Mouse (Mus musculus) limb, embryonic 12.5 days (tissue): ENCODE results near the gene Sdhc. TPM values are rescaled to one million over a fixed set of nuclear protein-coding genes. Genes with fewer than 3 reads are reported as not detected.

Experiments used
- ATAC-seq: fragments of 200-750 bp; cut with Nextera tagmentation; 2 replicates; pipeline ENCODE4 v1.8.0; 2017; ENCODE audit warnings: low read depth, moderate TSS enrichment; ENCODE audit not compliant: insufficient number of reproducible peaks, insufficient read depth, low FRiP score, low TSS enrichment
- H3K27ac ChIP-seq: fragments of 300-500 bp; sonication (generic); 2 replicates; pipeline ENCODE4 v1.5.1; 2016; ENCODE audit warnings: mild to moderate bottlenecking, moderate library complexity
- H3K27me3 ChIP-seq: fragments of 300-500 bp; sonication (generic); 2 replicates; pipeline ENCODE4 v1.6.1; 2016; ENCODE audit warnings: mild to moderate bottlenecking, moderate library complexity
- H3K36me3 ChIP-seq: fragments of 300-500 bp; sonication (generic); 2 replicates; pipeline ENCODE4 v1.6.1; 2016; ENCODE audit warnings: mild to moderate bottlenecking, moderate library complexity
- H3K4me1 ChIP-seq: fragments of 300-500 bp; sonication (generic); replicated peaks from 2 replicates; pipeline ENCODE4 v1.6.1; 2016
- H3K4me2 ChIP-seq: fragments of 300-500 bp; sonication (generic); 2 replicates; pipeline ENCODE4 v1.6.1; 2016; ENCODE audit warnings: mild to moderate bottlenecking, moderate library complexity
- H3K4me3 ChIP-seq: fragments of 300-500 bp; sonication (generic); replicated peaks from 2 replicates; pipeline ENCODE4 v1.5.1; 2016; ENCODE audit warnings: mild to moderate bottlenecking
- H3K9ac ChIP-seq: fragments of 300-500 bp; sonication (generic); replicated peaks from 2 replicates; pipeline ENCODE4 v1.6.1; 2016; ENCODE audit warnings: mild to moderate bottlenecking, moderate library complexity
- H3K9me3 ChIP-seq: fragments of 300-500 bp; sonication (generic); 2 replicates; pipeline ENCODE4 v1.6.1; 2016; ENCODE audit warnings: mild to moderate bottlenecking, moderate library complexity
- WGBS: fragments of 180-500 bp; shearing (Covaris S2); methylation state at CpG from one replicate; pipeline ENCODE4 v1.1.7; 2016; 5-methylcytosine and 5-hydroxymethylcytosine counted together
- polyA plus RNA-seq: library from polyadenylated mRNA; unstranded; fragments of >200 nt; fragmentation: Nextera tagmentation; extraction: Ambion mirVana; gene quantifications from 2 replicates; pipeline ENCODE4 v1.2.1, GENCODE M21; 2016

Gene Sdhc
- polyA plus RNA-seq: 182 and 217 TPM in 2 replicates

DNA sequence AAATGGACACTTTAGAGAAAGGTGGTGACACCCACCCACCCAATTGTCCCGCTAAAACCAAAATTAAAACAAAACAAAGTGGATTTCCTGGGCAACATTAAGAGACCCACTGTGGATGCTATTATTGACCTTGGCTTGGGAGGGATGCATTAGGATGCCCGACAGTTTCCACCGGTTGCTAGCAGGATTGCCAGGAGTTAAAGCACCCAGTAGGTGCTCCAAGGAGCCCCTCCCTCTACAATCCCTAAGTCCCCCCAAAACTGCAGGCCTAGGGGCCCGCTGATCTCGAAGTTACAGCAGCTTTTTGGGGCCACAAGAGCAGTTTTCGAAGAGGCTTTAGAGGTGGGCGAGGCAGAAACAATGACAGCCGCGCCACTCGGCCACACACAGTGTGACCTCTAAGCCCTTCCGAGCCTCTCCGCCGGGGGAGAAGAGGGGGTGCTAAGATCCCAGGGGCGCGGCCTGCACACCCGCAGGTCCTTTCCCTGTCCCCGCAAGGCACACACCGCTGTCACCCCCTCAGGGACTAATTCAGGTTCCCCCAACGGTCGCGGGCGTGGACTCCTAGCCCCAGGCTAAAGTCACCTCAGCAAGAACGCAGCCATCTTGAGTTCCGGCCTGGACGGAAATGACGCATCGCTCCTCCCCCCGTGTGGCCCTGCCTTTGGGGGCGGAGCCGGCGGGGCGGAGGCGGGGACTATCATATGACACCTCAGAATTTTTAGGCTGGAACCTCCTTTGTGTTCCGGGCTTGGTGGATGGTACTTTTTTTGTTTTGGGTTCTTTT, at the start of gene Sdhc, which contains the start of gene Mpz:
Gene Sdhc (minus strand): TSS at position 630 of the 787 bp plus-strand sequence.
Gene Mpz (plus strand): TSS at position 738 of the 787 bp plus-strand sequence.
- peaks cover 10% of the 10 kb centered on the region for H3K36me3 ChIP-seq
- peaks cover 11% of the 10 kb centered on the region for H3K4me1 ChIP-seq
- H3K9ac ChIP-seq: peak within 1 kb of the TSS; percentile 84
- 1% methylated on average over 34 of the region's 34 CpGs for WGBS
- peak within 1 kb of the TSS; percentile 81 for H3K4me2 ChIP-seq
- H3K27ac ChIP-seq: peak within 1 kb of the TSS; percentile 85
- peak within 1 kb of the TSS; percentile 79 for H3K4me3 ChIP-seq
- H3K27me3 ChIP-seq: peaks cover 2% of the 10 kb centered on the region; the same call in 1 of the 2 replicates
- ATAC-seq: peak; percentile 93
- no peaks in the 10 kb centered on the region for H3K9me3 ChIP-seq

- H3K36me3 ChIP-seq: no peaks in the 10 kb centered on the region
- ATAC-seq: no peak
- H3K9ac ChIP-seq: no peak overlapping the region
- no peak overlapping the region for H3K4me2 ChIP-seq
- peaks cover 34% of the 10 kb centered on the region for H3K27me3 ChIP-seq
- 50% methylated on average over 1 of the region's 1 CpGs for WGBS
- H3K4me1 ChIP-seq: peaks cover 16% of the 10 kb centered on the region
- H3K4me3 ChIP-seq: no peak overlapping the region
- no peak overlapping the region for H3K27ac ChIP-seq
- no peaks in the 10 kb centered on the region for H3K9me3 ChIP-seq
Observed at GRCm38 (mm10) chr1:171199532-171199931, 49.1 kb upstream of the Sdhc start.

DNA sequence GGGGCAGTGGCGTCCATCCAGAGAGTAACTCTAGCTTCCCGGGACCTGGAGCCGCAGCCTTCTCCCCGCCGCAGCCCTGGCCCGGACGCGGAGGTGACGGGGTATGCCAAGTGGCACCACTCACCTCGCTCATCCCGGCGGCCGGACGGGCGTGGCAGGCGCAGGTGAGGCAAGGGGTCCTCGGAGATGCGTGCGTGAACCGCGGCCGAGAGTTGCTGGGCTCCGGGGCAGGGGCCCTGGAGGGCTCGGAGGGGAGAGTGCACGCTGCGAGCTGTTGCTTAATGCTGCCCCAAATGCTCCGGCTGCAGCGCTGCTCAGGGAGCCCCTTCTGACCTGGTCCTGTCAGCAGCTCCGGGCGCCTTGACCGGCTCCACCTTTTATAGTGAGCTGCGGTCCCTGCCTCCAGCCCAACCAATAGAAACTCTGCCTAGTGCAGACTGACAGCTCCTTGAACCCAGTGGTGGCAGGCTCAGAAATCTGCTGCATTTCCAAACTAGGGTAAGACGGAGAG, 45.5 kb upstream of the Sdhc start, which contains the start of gene Pcp4l1:
Gene Pcp4l1 (minus strand): TSS at position 382 of the 511 bp plus-strand sequence.
- 0 out of 2 replicates have a peak, but pooled peaks have one; percentile 62 for ATAC-seq
- H3K9ac ChIP-seq: peak within 1 kb of the TSS; percentile 60
- H3K4me1 ChIP-seq: peaks cover 36% of the 10 kb centered on the region
- H3K4me2 ChIP-seq: peak within 1 kb of the TSS; percentile 99
- no peak within 1 kb of the TSS for H3K27ac ChIP-seq
- peak within 1 kb of the TSS; percentile 57 for H3K4me3 ChIP-seq
- no peaks in the 10 kb centered on the region for H3K9me3 ChIP-seq
- H3K36me3 ChIP-seq: no peaks in the 10 kb centered on the region
- H3K27me3 ChIP-seq: peaks cover 64% of the 10 kb centered on the region
- whole genome bisulfite sequencing: under 1% methylated on average over 33 of the region's 33 CpGs

DNA sequence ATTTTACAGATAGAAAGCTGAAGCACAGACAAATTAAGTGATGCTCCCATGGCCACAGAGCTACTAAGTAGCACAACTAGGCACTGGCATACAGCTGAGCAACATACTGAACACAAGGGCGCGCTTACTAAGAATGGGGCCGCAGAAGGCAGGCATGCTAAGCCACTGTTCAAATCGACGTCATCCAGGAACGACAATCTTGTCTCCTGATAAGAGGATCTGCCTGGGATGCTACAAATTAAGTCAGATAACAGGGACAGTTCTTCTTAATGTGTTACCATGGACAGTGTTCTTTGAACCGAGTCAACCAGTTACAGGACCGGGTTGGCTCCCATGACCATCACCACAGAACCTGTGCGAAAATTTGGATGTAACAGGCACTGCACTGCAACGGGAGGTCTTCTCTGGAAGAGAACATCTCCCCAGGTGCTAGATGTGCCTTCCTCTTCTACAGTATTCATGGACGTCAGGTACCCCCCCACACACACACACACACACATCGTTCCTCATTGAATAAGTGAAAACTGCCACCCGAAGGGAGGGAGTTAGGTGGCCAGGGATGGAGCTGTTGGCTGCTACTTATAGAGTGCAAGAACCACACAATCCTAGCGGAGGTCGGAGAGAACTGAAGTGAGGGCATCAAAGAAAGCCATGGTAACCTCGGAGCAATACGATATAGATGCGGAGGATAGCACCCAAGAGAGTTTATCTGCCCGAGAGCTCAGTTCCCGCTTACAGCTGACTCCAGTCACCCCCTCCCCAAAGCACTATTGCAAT, 44.8 kb upstream of the Sdhc start:
- peak overlapping the region; percentile 60 for H3K9ac ChIP-seq
- no peaks in the 10 kb centered on the region for H3K9me3 ChIP-seq
- ATAC-seq: no peak
- peak overlapping the region; percentile 57 for H3K4me3 ChIP-seq
- WGBS: 7% methylated on average over 20 of the region's 20 CpGs
- no peak overlapping the region for H3K27ac ChIP-seq
- H3K4me2 ChIP-seq: peak overlapping the region; percentile 99
- H3K4me1 ChIP-seq: peaks cover 36% of the 10 kb centered on the region
- no peaks in the 10 kb centered on the region for H3K36me3 ChIP-seq
- H3K27me3 ChIP-seq: peaks cover 66% of the 10 kb centered on the region

DNA sequence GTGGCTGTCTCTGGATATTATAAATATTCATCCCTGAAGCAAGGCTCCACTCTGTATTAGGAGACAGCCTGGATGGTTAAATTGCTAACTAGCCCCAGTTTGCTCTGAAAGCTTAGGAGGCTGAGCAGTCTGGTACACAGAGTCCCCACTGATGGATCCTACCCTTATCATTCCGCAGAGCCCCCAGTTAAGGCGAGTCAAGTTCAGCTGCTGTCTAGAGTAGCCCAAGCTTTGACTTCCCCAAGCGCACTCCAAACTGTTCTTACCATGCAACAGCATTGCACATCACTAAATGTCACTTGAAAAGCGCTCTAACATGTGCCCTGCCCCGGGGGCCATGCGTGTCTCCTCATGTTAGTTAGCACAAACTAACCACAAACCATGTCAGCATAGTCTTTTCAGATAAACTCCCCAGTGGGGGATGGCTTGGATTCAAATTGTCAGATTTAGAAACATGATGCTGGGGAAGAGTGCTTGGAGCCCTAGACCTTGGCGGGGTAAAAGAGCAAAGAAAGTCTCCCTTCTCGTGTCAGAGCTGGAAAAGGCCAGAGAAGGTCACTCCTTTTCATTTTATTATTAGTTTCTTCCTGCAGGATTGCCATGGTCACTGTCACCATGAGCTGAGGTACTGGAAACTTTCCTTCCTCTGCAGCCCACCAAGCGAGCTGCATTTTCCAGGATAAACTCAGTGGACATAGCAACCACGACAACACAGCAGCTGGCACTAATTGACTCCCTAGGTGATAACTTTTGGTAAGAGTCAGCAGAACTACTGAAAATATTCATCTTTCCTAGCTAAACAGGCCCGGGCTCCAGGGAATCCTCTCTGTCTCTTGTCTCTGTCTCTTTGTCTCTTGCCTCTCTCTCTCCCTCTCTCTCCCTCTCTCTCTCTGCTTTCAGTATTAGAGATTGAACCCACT, 43.8 kb upstream of the Sdhc start:
- Histone ChIP-seq H3K9ac (no peak overlapping the region), H3K36me3 (no peaks in the 10 kb centered on the region), H3K9me3 (no peaks in the 10 kb centered on the region), H3K4me3 (no peak overlapping the region), H3K4me1 (peaks cover 41% of the 10 kb centered on the region), H3K27ac (no peak overlapping the region), H3K4me2 (peak overlapping the region; percentile 48), H3K27me3 (peaks cover 63% of the 10 kb centered on the region)
- WGBS: 25% methylated on average over 11 of the region's 11 CpGs
- ATAC-seq: no peak

- WGBS: 2% methylated on average over 18 of the region's 18 CpGs
- Histone ChIP-seq H3K4me3 (peak overlapping the region; percentile 25), H3K4me1 (peaks cover 45% of the 10 kb centered on the region), H3K27me3 (peaks cover 61% of the 10 kb centered on the region), H3K36me3 (no peaks in the 10 kb centered on the region), H3K9me3 (no peaks in the 10 kb centered on the region), H3K9ac (no peak overlapping the region; the same call in 1 of the 2 replicates), H3K27ac (no peak overlapping the region), H3K4me2 (peak overlapping the region; percentile 48)
- ATAC-seq: no peak
Observed at GRCm38 (mm10) chr1:171193093-171193840, 42.9 kb upstream of the Sdhc start.

DNA sequence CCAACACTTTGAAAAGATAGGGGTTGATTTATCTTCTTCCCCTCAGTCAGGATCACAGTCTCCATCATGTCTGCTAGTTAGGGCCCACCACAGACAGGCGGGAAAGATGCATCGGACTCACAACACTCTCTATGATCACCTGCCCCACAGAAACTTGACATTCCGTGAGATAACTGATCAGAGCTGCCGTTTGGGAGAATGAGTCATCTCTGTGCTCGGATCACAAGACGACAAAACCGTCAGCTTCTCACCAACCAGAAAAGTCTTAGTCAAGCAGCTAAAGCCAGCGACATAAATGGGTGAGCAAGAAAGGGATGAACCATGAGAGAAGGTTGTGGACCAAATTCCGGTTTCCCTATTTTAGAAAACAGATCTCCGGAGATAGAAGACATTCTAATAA, 41.9 kb upstream of the Sdhc start:
- H3K27ac ChIP-seq: no peak overlapping the region
- no peak overlapping the region for H3K4me3 ChIP-seq
- 47% methylated on average over 10 of the region's 10 CpGs for WGBS
- no peaks in the 10 kb centered on the region for H3K9me3 ChIP-seq
- H3K4me2 ChIP-seq: no peak overlapping the region
- H3K4me1 ChIP-seq: peaks cover 45% of the 10 kb centered on the region
- no peaks in the 10 kb centered on the region for H3K36me3 ChIP-seq
- peaks cover 56% of the 10 kb centered on the region for H3K27me3 ChIP-seq
- ATAC-seq: no peak
- no peak overlapping the region for H3K9ac ChIP-seq

- peaks cover 41% of the 10 kb centered on the region for H3K4me1 ChIP-seq
- H3K27ac ChIP-seq: no peak overlapping the region
- ATAC-seq: no peak
- no peak overlapping the region for H3K4me3 ChIP-seq
- H3K9ac ChIP-seq: no peak overlapping the region
- no peaks in the 10 kb centered on the region for H3K36me3 ChIP-seq
- H3K27me3 ChIP-seq: peaks cover 45% of the 10 kb centered on the region
- no peak overlapping the region for H3K4me2 ChIP-seq
- 95% methylated on average over 9 of the region's 9 CpGs for WGBS
- no peaks in the 10 kb centered on the region for H3K9me3 ChIP-seq
Observed at GRCm38 (mm10) chr1:171190832-171191231, 40.4 kb upstream of the Sdhc start.

DNA sequence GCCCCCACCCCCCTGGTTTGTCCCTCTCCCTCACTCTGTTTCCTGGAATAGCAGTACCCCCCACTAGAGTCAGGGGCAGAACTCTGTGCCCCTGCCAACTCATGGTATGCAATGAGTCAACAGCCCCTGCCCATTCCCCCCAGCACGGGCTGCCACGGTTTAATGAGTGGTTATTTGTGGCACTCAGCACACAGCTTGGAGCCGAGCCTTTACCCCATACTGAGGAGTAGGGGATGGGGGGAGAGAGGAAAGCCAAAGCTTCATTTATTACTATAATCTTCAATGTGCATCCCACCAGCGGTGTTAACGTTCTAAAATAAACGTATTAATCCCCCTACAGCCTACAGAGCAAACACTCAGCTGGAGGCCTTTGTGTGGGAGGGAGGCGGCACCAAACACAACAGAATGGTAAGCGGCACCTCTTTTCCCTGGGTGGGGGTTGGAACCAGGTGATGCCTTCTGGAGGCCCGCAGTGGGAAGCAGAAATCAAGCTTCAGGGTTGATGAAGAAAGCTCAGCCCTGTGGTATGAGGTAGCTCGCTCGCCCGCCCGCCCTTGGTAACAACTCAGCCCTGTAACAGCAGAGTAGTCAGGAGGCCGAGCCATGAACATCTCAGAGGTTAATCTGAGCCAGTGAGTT, 39.2 kb upstream of the Sdhc start:
- ATAC-seq: 0 out of 2 replicates have a peak, but pooled peaks have one; percentile 48
- no peak overlapping the region for H3K4me2 ChIP-seq
- H3K27me3 ChIP-seq: peaks cover 33% of the 10 kb centered on the region
- H3K9me3 ChIP-seq: no peaks in the 10 kb centered on the region
- no peaks in the 10 kb centered on the region for H3K36me3 ChIP-seq
- H3K27ac ChIP-seq: no peak overlapping the region; the same call in 1 of the 2 replicates
- H3K9ac ChIP-seq: no peak overlapping the region
- no peak overlapping the region for H3K4me3 ChIP-seq
- WGBS: 41% methylated on average over 14 of the region's 14 CpGs
- peaks cover 35% of the 10 kb centered on the region for H3K4me1 ChIP-seq
